Mouse (Mus musculus): ENCODE results near the gene Rhno1. TPM values are rescaled to one million over a fixed set of nuclear protein-coding genes. Genes with fewer than 3 reads are reported as not detected.

The Rhno1 gene
- polyA plus RNA-seq, 1 experiment from 2014 or later: 118 TPM

DNA sequence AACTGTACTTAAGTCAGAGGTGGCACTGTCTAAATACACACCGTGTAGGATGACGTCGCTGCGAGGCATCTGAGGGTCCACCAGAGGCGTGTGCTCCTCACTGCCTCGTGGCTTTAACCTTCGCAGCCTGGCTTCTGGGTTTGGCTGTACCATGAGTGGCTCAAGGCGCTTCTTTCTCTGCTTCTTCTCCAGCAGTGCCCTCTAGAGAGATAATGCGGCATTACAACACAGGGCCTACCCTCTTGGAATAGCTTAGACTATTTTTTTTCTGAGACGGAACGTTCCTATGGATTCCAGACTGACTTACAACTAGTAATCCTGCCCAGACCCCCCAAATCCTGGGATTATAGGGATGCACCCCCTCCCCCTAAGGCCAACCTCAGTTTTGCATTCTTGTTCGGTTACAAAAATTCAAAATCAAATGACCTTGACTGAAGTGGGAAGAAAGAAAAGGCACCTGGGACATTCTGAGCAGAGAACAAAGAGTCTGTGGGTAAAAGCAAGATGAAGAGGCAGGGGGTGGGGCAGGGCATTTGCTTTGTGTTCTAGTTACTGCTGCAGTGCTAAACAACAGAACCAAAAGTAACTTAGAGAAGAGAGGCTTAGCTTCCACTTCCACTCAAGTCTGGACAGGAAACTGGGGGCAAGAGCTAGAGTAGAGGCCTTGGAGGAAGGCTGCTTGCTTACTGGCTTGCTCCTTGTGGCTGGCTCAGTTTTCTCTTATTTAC lies 28.1 kb downstream of the Rhno1 start:
- Histone ChIP-seq H3K9ac (no peak overlapping the region), H3K36me3 (peaks cover 60% of the 10 kb centered on the region), H3K9me3 (replicated peaks) (peaks cover 8% of the 10 kb centered on the region; the same call in 1 of the 2 replicates), H3K4me3 (replicated peaks) (no peak overlapping the region), H3K27me3 (no peaks in the 10 kb centered on the region), H3K4me2 (replicated peaks) (no peak overlapping the region), H3K4me1 (peaks cover 25% of the 10 kb centered on the region), H3K27ac (replicated peaks) (peak overlapping the region; percentile 14; the same call in 1 of the 2 replicates)
- 0 out of 2 replicates have a peak, but pooled peaks have one; percentile 48 for ATAC-seq (ENCODE audit: insufficient number of reproducible peaks, low FRiP score, low TSS enrichment, low read depth)
- 14% methylated on average over 12 of the region's 12 CpGs for WGBS

DNA sequence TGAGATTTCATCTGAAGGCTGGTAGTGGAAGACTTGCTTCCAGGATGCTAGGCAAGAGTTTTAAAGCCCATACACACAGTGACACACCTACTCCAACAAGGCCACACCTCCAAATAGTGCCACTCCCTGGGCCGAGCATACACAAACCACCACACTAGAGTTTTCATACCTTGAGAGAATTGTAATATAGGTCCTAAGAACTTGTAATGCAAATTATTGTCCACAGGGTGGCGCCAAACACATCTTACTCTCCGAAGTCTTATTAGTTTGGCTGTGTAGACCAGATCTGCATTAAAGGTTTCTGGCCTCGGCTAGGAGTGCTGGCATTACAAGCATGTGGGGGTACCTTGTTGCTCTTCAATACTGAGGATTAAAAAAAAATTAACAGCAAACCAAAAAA lies 44.4 kb downstream of the Rhno1 start:
- Histone ChIP-seq H3K36me3 (peaks cover 22% of the 10 kb centered on the region), H3K4me3 (replicated peaks) (no peak overlapping the region), H3K4me2 (replicated peaks) (no peak overlapping the region), H3K27ac (replicated peaks) (no peak overlapping the region), H3K27me3 (no peaks in the 10 kb centered on the region), H3K4me1 (no peaks in the 10 kb centered on the region), H3K9me3 (replicated peaks) (no peaks in the 10 kb centered on the region), H3K9ac (no peak overlapping the region)
- WGBS: 6% methylated on average over 4 of the region's 4 CpGs
- no peak for ATAC-seq (ENCODE audit: insufficient number of reproducible peaks, low FRiP score, low TSS enrichment, low read depth)

DNA sequence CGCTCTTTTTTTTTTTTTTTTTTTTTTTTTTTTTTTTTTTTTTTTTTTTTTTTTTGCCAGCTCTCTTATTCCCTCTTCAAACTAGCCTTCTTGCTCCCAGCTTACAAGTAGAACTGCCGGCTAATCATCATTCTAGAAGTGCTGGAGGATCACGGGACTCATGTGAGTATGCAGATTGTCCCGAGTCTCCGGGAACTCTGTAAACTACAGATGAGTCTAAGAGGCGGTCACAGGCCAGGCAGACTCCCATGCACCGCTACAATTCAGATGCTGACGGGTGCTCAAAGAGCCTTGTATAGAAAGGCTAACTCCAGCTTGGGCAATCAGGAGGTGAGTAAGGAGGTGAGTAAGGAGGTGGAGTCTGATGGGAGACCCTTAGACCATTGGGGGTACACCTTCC lies 47.1 kb downstream of the Rhno1 start:
- no peak overlapping the region for H3K9ac ChIP-seq
- H3K27ac ChIP-seq (replicated peaks): no peak overlapping the region
- no peaks in the 10 kb centered on the region for H3K27me3 ChIP-seq
- H3K4me1 ChIP-seq: no peaks in the 10 kb centered on the region
- whole genome bisulfite sequencing: 80% methylated on average over 8 of the region's 8 CpGs
- no peaks in the 10 kb centered on the region for H3K9me3 ChIP-seq (replicated peaks)
- ATAC-seq (ENCODE audit: insufficient number of reproducible peaks, low FRiP score, low TSS enrichment, low read depth): no peak
- H3K36me3 ChIP-seq: no peaks in the 10 kb centered on the region
- no peak overlapping the region for H3K4me3 ChIP-seq (replicated peaks)
- H3K4me2 ChIP-seq (replicated peaks): no peak overlapping the region

DNA sequence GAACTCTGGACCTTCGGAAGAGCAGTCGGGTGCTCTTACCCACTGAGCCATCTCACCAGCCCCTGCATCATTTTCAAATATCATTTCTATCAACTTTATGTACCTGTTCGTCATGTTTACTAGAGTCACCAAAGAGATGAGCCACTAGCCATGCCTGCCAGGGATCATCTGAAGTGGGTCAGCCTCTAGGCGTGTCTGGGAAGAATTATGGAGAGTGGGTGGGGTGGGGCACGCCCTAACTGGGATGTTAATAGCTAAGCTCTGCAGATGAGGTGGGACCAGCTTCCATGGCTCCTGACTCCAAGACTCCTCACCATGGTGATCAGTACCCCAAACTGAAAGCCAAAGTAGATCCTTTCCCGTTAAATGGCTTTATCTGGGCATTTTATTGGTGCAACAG lies 47.9 kb downstream of the Rhno1 start:
- Histone ChIP-seq H3K27ac (replicated peaks) (no peak overlapping the region), H3K4me2 (replicated peaks) (no peak overlapping the region), H3K9ac (no peak overlapping the region), H3K36me3 (no peaks in the 10 kb centered on the region), H3K4me1 (no peaks in the 10 kb centered on the region), H3K27me3 (no peaks in the 10 kb centered on the region), H3K9me3 (replicated peaks) (no peaks in the 10 kb centered on the region), H3K4me3 (replicated peaks) (no peak overlapping the region)
- no peak for ATAC-seq (ENCODE audit: insufficient number of reproducible peaks, low FRiP score, low TSS enrichment, low read depth)
- WGBS: 76% methylated on average over 6 of the region's 6 CpGs

DNA sequence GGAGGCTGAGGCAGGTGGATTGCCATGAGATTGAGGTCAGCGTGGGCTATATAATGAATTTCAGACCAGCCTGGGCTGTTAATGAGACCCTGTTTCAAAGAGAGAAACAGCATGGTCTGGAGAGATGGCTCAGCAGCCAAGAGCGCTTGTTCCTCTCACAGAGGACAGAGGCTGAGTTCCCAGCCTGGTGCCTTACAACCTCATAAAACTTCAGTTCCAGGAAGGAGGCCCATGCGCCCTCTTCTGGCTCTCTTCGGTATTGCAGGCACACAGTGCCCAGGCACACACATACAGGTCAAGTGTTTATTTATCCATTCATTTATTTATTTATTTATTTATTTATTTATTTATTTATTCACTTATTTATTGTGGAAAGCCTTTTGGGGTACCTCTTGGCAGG lies 54.4 kb downstream of the Rhno1 start:
- Histone ChIP-seq H3K27me3 (no peaks in the 10 kb centered on the region), H3K4me3 (replicated peaks) (no peak overlapping the region), H3K36me3 (no peaks in the 10 kb centered on the region), H3K27ac (replicated peaks) (no peak overlapping the region), H3K9ac (no peak overlapping the region), H3K9me3 (replicated peaks) (no peaks in the 10 kb centered on the region), H3K4me1 (no peaks in the 10 kb centered on the region), H3K4me2 (replicated peaks) (no peak overlapping the region)
- 31% methylated on average over 4 of the region's 4 CpGs for WGBS
- ATAC-seq (ENCODE audit: insufficient number of reproducible peaks, low FRiP score, low TSS enrichment, low read depth): no peak

Other genes with a start within 250 kb of the Rhno1 start
- gene Tspan9, start 219.3 kb downstream of the Rhno1 start, polyA plus RNA-seq (2015; fragmentation: Nextera tagmentation; extraction: Ambion mirVana): 156 and 177 TPM in 2 replicates
- gene Tead4, start 62.1 kb downstream of the Rhno1 start, polyA plus RNA-seq (2015; fragmentation: Nextera tagmentation; extraction: Ambion mirVana): 7.4 and 8.1 TPM in 2 replicates
- 26.9 and 30.9 TPM in 2 replicates for gene Tulp3, start 7.1 kb downstream of the Rhno1 start, polyA plus RNA-seq (2015; fragmentation: Nextera tagmentation; extraction: Ambion mirVana)
- 25.7 and 31.5 TPM in 2 replicates for gene Foxm1, start 56 bp upstream of the Rhno1 start, polyA plus RNA-seq (2015; fragmentation: Nextera tagmentation; extraction: Ambion mirVana)
- gene Tex52, start 12.5 kb upstream of the Rhno1 start, polyA plus RNA-seq (2015; fragmentation: Nextera tagmentation; extraction: Ambion mirVana): 1.6 TPM in 2 replicates
- gene Gm44596, start 12.6 kb upstream of the Rhno1 start, polyA plus RNA-seq (2015; fragmentation: Nextera tagmentation; extraction: Ambion mirVana): not detected in 2 replicates
- 5.5 and 7.5 TPM in 2 replicates for gene Nrip2, start 36.4 kb upstream of the Rhno1 start, polyA plus RNA-seq (2015; fragmentation: Nextera tagmentation; extraction: Ambion mirVana)
- 33.0 and 33.5 TPM in 2 replicates for gene Itfg2, start 62.0 kb upstream of the Rhno1 start, polyA plus RNA-seq (2015; fragmentation: Nextera tagmentation; extraction: Ambion mirVana)
- gene Fkbp4, start 75.8 kb upstream of the Rhno1 start, polyA plus RNA-seq (2015; fragmentation: Nextera tagmentation; extraction: Ambion mirVana): 341 and 347 TPM in 2 replicates
- gene Pzp, start 163.8 kb upstream of the Rhno1 start, polyA plus RNA-seq (2015; fragmentation: Nextera tagmentation; extraction: Ambion mirVana): 0.07 and 0.48 TPM in 2 replicates
- 6.8 and 10.3 TPM in 2 replicates for gene A2ml1, start 218.7 kb upstream of the Rhno1 start, polyA plus RNA-seq (2015; fragmentation: Nextera tagmentation; extraction: Ambion mirVana)